Mouse (Mus musculus) spleen, adult 2 months (tissue): ENCODE data around the gene Auts2.

Experiments used
- CTCF ChIP-seq: fragments of 200-500 bp; IDR thresholded peaks from 2 replicates; pipeline ENCODE4 v1.5.1; 2011; ENCODE audit warnings: mild to moderate bottlenecking, inconsistent platforms; ENCODE audit not compliant: insufficient read depth, insufficient read length, insufficient replicate concordance; ENCODE audit errors: extremely low read depth
- POLR2A ChIP-seq: fragments of 200-500 bp; IDR thresholded peaks from 2 replicates; pipeline ENCODE4 v1.6.1; 2011; ENCODE audit warnings: low read depth, low read length, inconsistent platforms

GRCm38 (mm10) chr5:131813331-131813781 is 729.8 kb downstream of the Auts2 start:
- TF ChIP-seq CTCF (no peak), POLR2A (no peak)
